Mouse (Mus musculus) embryonic facial prominence, embryonic 13.5 days (tissue): ENCODE data around the gene Rpl37. TPM values are rescaled to one million over a fixed set of nuclear protein-coding genes. Genes with fewer than 3 reads are reported as not detected.
A peak's percentile ranks its signal among the peaks of the same experiment; 100 is the strongest.

Experiments used
- ATAC-seq: fragments of 200-750 bp; cut with Nextera tagmentation; 2 replicates; pipeline ENCODE4 v1.8.0; 2017; ENCODE audit warnings: low read depth; ENCODE audit not compliant: insufficient number of reproducible peaks, insufficient read depth, low FRiP score, low TSS enrichment
- H3K27ac ChIP-seq: fragments of 300-500 bp; sonication (generic); 2 replicates; pipeline ENCODE4 v1.5.1; 2015; ENCODE audit warnings: moderate library complexity, mild to moderate bottlenecking, inconsistent platforms
- H3K27me3 ChIP-seq: fragments of 300-500 bp; sonication (generic); 2 replicates; pipeline ENCODE4 v1.6.1; 2015; ENCODE audit warnings: mild to moderate bottlenecking, inconsistent platforms
- H3K36me3 ChIP-seq: fragments of 300-500 bp; sonication (generic); 2 replicates; pipeline ENCODE4 v1.6.1; 2015; ENCODE audit warnings: mild to moderate bottlenecking, inconsistent platforms
- H3K4me1 ChIP-seq: fragments of 300-500 bp; sonication (generic); 2 replicates; pipeline ENCODE4 v1.6.1; 2015; ENCODE audit warnings: inconsistent platforms
- H3K4me2 ChIP-seq: fragments of 300-500 bp; sonication (generic); 2 replicates; pipeline ENCODE4 v1.6.1; 2015; ENCODE audit warnings: moderate library complexity, mild to moderate bottlenecking, inconsistent platforms
- H3K4me3 ChIP-seq: fragments of 300-500 bp; sonication (generic); 2 replicates; pipeline ENCODE4 v1.5.1; 2015; ENCODE audit warnings: mild to moderate bottlenecking, inconsistent platforms
- H3K9ac ChIP-seq: fragments of 300-500 bp; sonication (generic); 2 replicates; pipeline ENCODE4 v1.6.1; 2015; ENCODE audit warnings: mild to moderate bottlenecking, inconsistent platforms
- H3K9me3 ChIP-seq: fragments of 300-500 bp; sonication (generic); 2 replicates; pipeline ENCODE4 v1.6.1; 2016; ENCODE audit warnings: inconsistent platforms
- WGBS: fragments of 180-500 bp; shearing (Covaris S2); methylation state at CpG from one replicate; pipeline ENCODE4 v1.1.7; 2015; ENCODE audit warnings: mixed read lengths; 5-methylcytosine and 5-hydroxymethylcytosine counted together
- polyA plus RNA-seq: library from polyadenylated mRNA; unstranded; fragments of >200 nt; fragmentation: Nextera tagmentation; extraction: Ambion mirVana; gene quantifications from 2 replicates; pipeline ENCODE4 v1.2.1, GENCODE M21; 2015

Gene Rpl37
- polyA plus RNA-seq, 1 experiment from 2014 or later = 689 TPM

GRCm38 (mm10) chr15:5107686-5108654 lies 8.5 kb upstream of the Rpl37 start, which contains the start of gene Card6:
TSS of gene Card6 (minus strand) at chr15:5108539.
- Histone ChIP-seq H3K9ac (peak within 1 kb of the TSS; percentile 37), H3K27ac (no peak within 1 kb of the TSS; the same call in 1 of the 2 replicates), H3K4me3 (peak within 1 kb of the TSS; percentile 29), H3K9me3 (no peaks in the 10 kb centered on the region), H3K4me2 (peak within 1 kb of the TSS; percentile 38), H3K36me3 (no peaks in the 10 kb centered on the region), H3K4me1 (no peaks in the 10 kb centered on the region), H3K27me3 (no peaks in the 10 kb centered on the region)
- no peak for ATAC-seq
- 51% methylated on average over 21 of the region's 21 CpGs for WGBS

GRCm38 (mm10) chr15:5108655-5109040 lies 7.8 kb upstream of the Rpl37 start:
- peak overlapping the region; percentile 29 for H3K4me3 ChIP-seq
- no peak for ATAC-seq
- no peaks in the 10 kb centered on the region for H3K9me3 ChIP-seq
- no peaks in the 10 kb centered on the region for H3K4me1 ChIP-seq
- H3K27me3 ChIP-seq = no peaks in the 10 kb centered on the region
- no peak overlapping the region for H3K27ac ChIP-seq
- no peak overlapping the region for H3K9ac ChIP-seq
- 80% methylated on average over 3 of the region's 3 CpGs for WGBS
- H3K4me2 ChIP-seq = peak overlapping the region; percentile 38
- no peaks in the 10 kb centered on the region for H3K36me3 ChIP-seq

GRCm38 (mm10) chr15:5112651-5113050 lies 3.8 kb upstream of the Rpl37 start:
- no peak overlapping the region for H3K4me2 ChIP-seq
- H3K27ac ChIP-seq = no peak overlapping the region
- peaks cover 8% of the 10 kb centered on the region for H3K4me1 ChIP-seq
- H3K9me3 ChIP-seq = no peaks in the 10 kb centered on the region
- H3K27me3 ChIP-seq = no peaks in the 10 kb centered on the region
- no peak for ATAC-seq
- no peak overlapping the region for H3K9ac ChIP-seq
- H3K4me3 ChIP-seq = no peak overlapping the region
- peaks cover 1% of the 10 kb centered on the region for H3K36me3 ChIP-seq
- 89% methylated on average over 3 of the region's 3 CpGs for WGBS

GRCm38 (mm10) chr15:5115173-5115572 lies 1.3 kb upstream of the Rpl37 start:
- Histone ChIP-seq H3K9me3 (no peaks in the 10 kb centered on the region), H3K36me3 (peaks cover 27% of the 10 kb centered on the region), H3K4me1 (peaks cover 12% of the 10 kb centered on the region), H3K27ac (peak overlapping the region; percentile 93), H3K4me2 (peak overlapping the region; percentile 60), H3K27me3 (no peaks in the 10 kb centered on the region), H3K4me3 (peak overlapping the region; percentile 98), H3K9ac (peak overlapping the region; percentile 77; the same call in 1 of the 2 replicates)
- 65% methylated on average over 8 of the region's 8 CpGs for whole genome bisulfite sequencing
- ATAC-seq = no peak

GRCm38 (mm10) chr15:5117031-5117601 lies 671 bp downstream of the Rpl37 start:
- Histone ChIP-seq H3K4me2 (peak overlapping the region; percentile 69), H3K9ac (peak overlapping the region; percentile 97), H3K4me3 (peak overlapping the region; percentile 98), H3K4me1 (peaks cover 12% of the 10 kb centered on the region), H3K9me3 (no peaks in the 10 kb centered on the region), H3K36me3 (peaks cover 46% of the 10 kb centered on the region), H3K27me3 (no peaks in the 10 kb centered on the region), H3K27ac (peak overlapping the region; percentile 93)
- ATAC-seq = no peak
- WGBS = 2% methylated on average over 22 of the region's 22 CpGs

GRCm38 (mm10) chr15:5118626-5119025 lies 2.2 kb downstream of the Rpl37 start:
- no peak overlapping the region for H3K9ac ChIP-seq
- no peaks in the 10 kb centered on the region for H3K9me3 ChIP-seq
- no peak overlapping the region for H3K4me3 ChIP-seq
- no peak for ATAC-seq
- no peak overlapping the region for H3K4me2 ChIP-seq
- H3K27ac ChIP-seq = no peak overlapping the region
- peaks cover 12% of the 10 kb centered on the region for H3K4me1 ChIP-seq
- peaks cover 60% of the 10 kb centered on the region for H3K36me3 ChIP-seq
- H3K27me3 ChIP-seq = no peaks in the 10 kb centered on the region
- 85% methylated on average over 9 of the region's 9 CpGs for WGBS

- ATAC-seq = no peak
- no peak overlapping the region for H3K4me3 ChIP-seq
- H3K27me3 ChIP-seq = no peaks in the 10 kb centered on the region
- H3K9ac ChIP-seq = no peak overlapping the region
- WGBS = 93% methylated on average over 2 of the region's 2 CpGs
- H3K4me1 ChIP-seq = peaks cover 12% of the 10 kb centered on the region
- no peak overlapping the region for H3K27ac ChIP-seq
- no peaks in the 10 kb centered on the region for H3K9me3 ChIP-seq
- H3K4me2 ChIP-seq = no peak overlapping the region
- H3K36me3 ChIP-seq = peaks cover 63% of the 10 kb centered on the region
These were observed 2.7 kb downstream of the Rpl37 start for GRCm38 (mm10) chr15:5119192-5119591.

GRCm38 (mm10) chr15:5119707-5120106 lies 3.3 kb downstream of the Rpl37 start:
- Histone ChIP-seq H3K9ac (no peak overlapping the region), H3K9me3 (no peaks in the 10 kb centered on the region), H3K4me3 (no peak overlapping the region), H3K27me3 (no peaks in the 10 kb centered on the region), H3K36me3 (peaks cover 68% of the 10 kb centered on the region), H3K4me2 (no peak overlapping the region), H3K4me1 (peaks cover 12% of the 10 kb centered on the region), H3K27ac (no peak overlapping the region)
- 94% methylated on average over 2 of the region's 2 CpGs for WGBS
- no peak for ATAC-seq

- WGBS = 84% methylated on average over 12 of the region's 12 CpGs
- Histone ChIP-seq H3K27ac (no peak overlapping the region), H3K36me3 (peaks cover 74% of the 10 kb centered on the region), H3K4me1 (peaks cover 7% of the 10 kb centered on the region), H3K4me2 (no peak overlapping the region), H3K9me3 (no peaks in the 10 kb centered on the region), H3K27me3 (no peaks in the 10 kb centered on the region), H3K9ac (no peak overlapping the region), H3K4me3 (no peak overlapping the region)
- ATAC-seq = no peak
These were observed 5.3 kb downstream of the Rpl37 start for GRCm38 (mm10) chr15:5121535-5122313.

- no peak overlapping the region for H3K9ac ChIP-seq
- 77% methylated on average over 4 of the region's 4 CpGs for WGBS
- peaks cover 34% of the 10 kb centered on the region for H3K36me3 ChIP-seq
- H3K27ac ChIP-seq = no peak overlapping the region
- H3K9me3 ChIP-seq = no peaks in the 10 kb centered on the region
- no peak for ATAC-seq
- H3K4me3 ChIP-seq = no peak overlapping the region
- no peaks in the 10 kb centered on the region for H3K27me3 ChIP-seq
- H3K4me2 ChIP-seq = no peak overlapping the region
- H3K4me1 ChIP-seq = peaks cover 10% of the 10 kb centered on the region
These were observed 10.0 kb downstream of the Rpl37 start for GRCm38 (mm10) chr15:5126456-5126855.

GRCm38 (mm10) chr15:5127487-5127886 lies 11.0 kb downstream of the Rpl37 start:
- Histone ChIP-seq H3K4me1 (peaks cover 10% of the 10 kb centered on the region), H3K36me3 (peaks cover 24% of the 10 kb centered on the region), H3K4me3 (no peak overlapping the region), H3K9ac (no peak overlapping the region), H3K4me2 (no peak overlapping the region), H3K9me3 (no peaks in the 10 kb centered on the region), H3K27me3 (no peaks in the 10 kb centered on the region), H3K27ac (no peak overlapping the region)
- no peak for ATAC-seq
- WGBS = 87% methylated on average over 2 of the region's 2 CpGs
